Mouse (Mus musculus) kidney, adult 2 months (tissue): Measurements from ENCODE around the gene Zfp276. TPM values are rescaled to one million over a fixed set of nuclear protein-coding genes. Genes with fewer than 3 reads are reported as not detected.

Experiments used
- DNase-seq: peaks from one replicate; pipeline ENCODE4 v3.0.0; 2021
- H3K27ac ChIP-seq: fragments of 200-500 bp; 2 replicates; pipeline ENCODE4 v1.5.1; 2012; ENCODE audit warnings: low read depth, low read length, control low read depth, inconsistent platforms; ENCODE audit not compliant: insufficient read depth
- H3K27me3 ChIP-seq: fragments of 200-500 bp; replicated peaks from 2 replicates; pipeline ENCODE4 v1.6.1; 2012; ENCODE audit warnings: mild to moderate bottlenecking, moderate library complexity, low read length, inconsistent platforms; ENCODE audit not compliant: control insufficient read depth, insufficient read depth
- H3K36me3 ChIP-seq: fragments of 200-500 bp; 2 replicates; pipeline ENCODE4 v1.6.1; 2012; ENCODE audit warnings: mild to moderate bottlenecking, moderate library complexity, low read length, inconsistent platforms; ENCODE audit not compliant: control insufficient read depth, insufficient read depth
- H3K4me1 ChIP-seq: fragments of 200-500 bp; 2 replicates; pipeline ENCODE4 v1.6.1; 2011; ENCODE audit warnings: low read length; ENCODE audit not compliant: control insufficient read depth, insufficient read depth
- H3K4me3 ChIP-seq: fragments of 200-500 bp; 2 replicates; pipeline ENCODE4 v1.5.1; 2011; ENCODE audit warnings: mild to moderate bottlenecking, low read depth, low read length, control low read depth; ENCODE audit not compliant: insufficient read depth
- CTCF ChIP-seq: fragments of 200-500 bp; conservative IDR thresholded peaks from 2 replicates; pipeline ENCODE4 v1.5.1; 2011; ENCODE audit warnings: low read depth, mild to moderate bottlenecking, control low read depth, low read length, moderate library complexity, mixed read lengths; ENCODE audit not compliant: insufficient read depth, insufficient read length
- POLR2A ChIP-seq: fragments of 200-500 bp; IDR thresholded peaks from one replicate; pipeline ENCODE4 v1.6.1; 2011; ENCODE audit warnings: low read depth, low read length, control low read depth
- WGBS: fragments of 180-500 bp; shearing (Covaris S2); methylation state at CpG from one replicate; pipeline ENCODE4 v1.1.7; 2018; 5-methylcytosine and 5-hydroxymethylcytosine counted together
- polyA plus RNA-seq: library from polyadenylated mRNA; depleted of rRNA; stranded (reverse); fragments of >200 nt; gene quantifications from 2 replicates; pipeline ENCODE4 v1.2.3, GENCODE M21; 2012

Zfp276 gene
- polyA plus RNA-seq, 1 experiment = 22.4 TPM

GRCm38 (mm10) chr8:123267926-123268656, 14.1 kb downstream of the Zfp276 start:
- Histone ChIP-seq H3K36me3 (no peaks in the 10 kb centered on the region; the same call in none of the 2 replicates), H3K4me1 (peaks cover 14% of the 10 kb centered on the region; the same call in 1 of the 2 replicates), H3K27me3 (no peaks in the 10 kb centered on the region), H3K27ac (peak overlapping the region; percentile 67), H3K4me3 (no peak overlapping the region)
- DNase-seq = peak; percentile 77
- WGBS = 43% methylated on average over 14 of the region's 14 CpGs
- TF ChIP-seq POLR2A = no peak
- TF ChIP-seq CTCF = no peak

- Histone ChIP-seq H3K27ac (no peak overlapping the region), H3K4me1 (peaks cover 14% of the 10 kb centered on the region; the same call in 1 of the 2 replicates), H3K36me3 (no peaks in the 10 kb centered on the region), H3K4me3 (no peak overlapping the region), H3K27me3 (no peaks in the 10 kb centered on the region)
- WGBS = 91% methylated on average over 10 of the region's 10 CpGs
- DNase-seq = no peak
- no peak for TF ChIP-seq POLR2A
- TF ChIP-seq CTCF = no peak
Measured at GRCm38 (mm10) chr8:123271147-123271546, 17.2 kb downstream of the Zfp276 start.

DNA sequence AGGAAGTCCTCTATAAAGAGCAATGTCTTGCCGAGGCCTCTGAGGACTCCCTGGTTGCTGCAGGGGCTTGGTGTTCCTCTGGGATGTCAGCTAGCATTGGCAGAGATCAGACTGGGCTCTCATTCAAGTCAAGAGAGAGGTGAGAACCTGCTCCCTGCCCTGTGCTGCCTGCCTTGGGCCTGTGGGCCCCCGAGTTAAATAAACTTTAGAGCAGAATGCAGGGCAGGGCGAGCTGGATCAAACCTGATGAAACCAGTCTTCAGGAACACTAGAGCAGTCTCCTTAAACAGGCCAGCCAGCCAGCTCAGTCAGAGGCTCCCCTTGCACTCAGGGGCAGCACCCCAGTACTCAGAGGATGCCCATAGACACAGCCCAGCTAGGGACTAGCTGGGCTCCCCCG, 17.9 kb downstream of the Zfp276 start:
- DNase-seq = peak; percentile 52
- no peaks in the 10 kb centered on the region for H3K27me3 ChIP-seq
- H3K4me1 ChIP-seq = peaks cover 14% of the 10 kb centered on the region; the same call in 1 of the 2 replicates
- no peaks in the 10 kb centered on the region for H3K36me3 ChIP-seq
- no peak overlapping the region for H3K4me3 ChIP-seq
- H3K27ac ChIP-seq = no peak overlapping the region
- WGBS = 48% methylated on average over 4 of the region's 4 CpGs
- TF ChIP-seq POLR2A = no peak
- no peak for TF ChIP-seq CTCF

- TF ChIP-seq POLR2A (no peak), CTCF (no peak)
- Histone ChIP-seq H3K27ac (no peak overlapping the region), H3K27me3 (no peaks in the 10 kb centered on the region), H3K4me3 (no peak overlapping the region), H3K4me1 (no peaks in the 10 kb centered on the region), H3K36me3 (no peaks in the 10 kb centered on the region)
- 79% methylated on average over 5 of the region's 5 CpGs for WGBS
- no peak for DNase-seq
Measured at GRCm38 (mm10) chr8:123274447-123274846, 20.5 kb downstream of the Zfp276 start.

GRCm38 (mm10) chr8:123275096-123275495, 21.1 kb downstream of the Zfp276 start:
- no peaks in the 10 kb centered on the region for H3K27me3 ChIP-seq
- no peaks in the 10 kb centered on the region for H3K36me3 ChIP-seq
- TF ChIP-seq POLR2A (no peak), CTCF (no peak)
- WGBS = 93% methylated on average over 12 of the region's 12 CpGs
- no peak for DNase-seq
- H3K27ac ChIP-seq = no peak overlapping the region
- no peak overlapping the region for H3K4me3 ChIP-seq
- H3K4me1 ChIP-seq = no peaks in the 10 kb centered on the region

DNA sequence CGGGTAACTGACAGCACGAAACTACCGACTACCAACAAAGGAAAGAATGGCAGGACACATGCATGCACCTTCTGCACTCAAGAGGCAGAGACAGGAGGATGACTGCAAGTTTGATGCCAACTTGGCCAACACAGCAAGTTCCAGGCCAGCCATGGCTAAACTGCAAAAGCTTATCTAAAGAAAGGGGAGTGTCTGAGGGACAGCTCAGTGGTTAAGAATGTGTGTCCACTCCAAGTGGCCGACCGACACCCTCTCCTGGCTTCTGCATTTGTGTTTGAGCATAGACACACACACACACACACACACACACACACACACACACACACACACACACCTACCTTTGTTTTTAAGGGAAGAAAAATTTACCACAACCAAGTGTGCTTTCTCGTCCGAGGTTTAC, 24.4 kb downstream of the Zfp276 start:
- Histone ChIP-seq H3K27ac (no peak overlapping the region), H3K36me3 (no peaks in the 10 kb centered on the region), H3K4me3 (no peak overlapping the region), H3K4me1 (no peaks in the 10 kb centered on the region), H3K27me3 (no peaks in the 10 kb centered on the region)
- WGBS = 70% methylated on average over 7 of the region's 7 CpGs
- DNase-seq = no peak
- TF ChIP-seq CTCF (no peak), POLR2A (no peak)

DNA sequence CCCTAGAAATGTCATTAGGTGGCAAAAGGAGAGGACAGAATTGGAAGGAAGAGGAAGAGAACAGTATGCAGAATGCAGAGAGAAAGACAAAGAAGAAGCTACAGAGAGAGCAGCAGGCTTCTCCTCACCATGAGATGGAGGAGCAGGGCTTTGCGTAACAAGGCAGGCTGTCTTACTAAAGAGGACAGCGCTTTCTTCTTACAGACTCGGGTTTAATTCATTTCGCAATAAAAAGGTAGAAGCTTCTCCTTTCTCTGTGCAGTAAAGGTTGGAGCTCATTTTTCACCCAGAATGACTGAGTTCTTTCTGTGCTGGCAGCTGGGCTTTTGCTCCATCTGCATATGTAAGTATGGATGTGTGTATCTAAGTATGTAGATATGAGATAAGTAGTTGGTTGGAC, 25.8 kb downstream of the Zfp276 start:
- DNase-seq = no peak
- WGBS = 93% methylated on average over 4 of the region's 4 CpGs
- Histone ChIP-seq H3K36me3 (no peaks in the 10 kb centered on the region), H3K4me3 (no peak overlapping the region), H3K27me3 (no peaks in the 10 kb centered on the region), H3K4me1 (no peaks in the 10 kb centered on the region), H3K27ac (no peak overlapping the region)
- no peak for TF ChIP-seq POLR2A
- TF ChIP-seq CTCF = no peak
